Mouse (Mus musculus): ENCODE data around the gene Pbld2.

The Pbld2 gene

GRCm38 (mm10) chr10:63023749-63024579 lies at the start of gene Pbld2, which contains the start of gene Hnrnph3:
TSS of gene Pbld2 (plus strand) at chr10:63024315.
TSS of gene Hnrnph3 (minus strand) at chr10:63024217.
- DNase-seq (ENCODE audit: low spot score in 2 of 2) = peak; percentile 98

- DNase-seq (ENCODE audit: low spot score in 2 of 2) = no peak
These were observed 44.5 kb upstream of the Pbld2 start for GRCm38 (mm10) chr10:62979667-62980038.

GRCm38 (mm10) chr10:62980039-62980954 lies 43.8 kb upstream of the Pbld2 start, which contains the start of gene Rufy2:
TSS of gene Rufy2 (plus strand) at chr10:62980223.
- DNase-seq (ENCODE audit: low spot score in 2 of 2) = peak; percentile 87 to 91

GRCm38 (mm10) chr10:62984072-62984471 lies 40.0 kb upstream of the Pbld2 start:
- DNase-seq (ENCODE audit: low spot score in 2 of 2) = no peak

- DNase-seq (ENCODE audit: low spot score in 2 of 2) = no peak
These were observed 39.6 kb upstream of the Pbld2 start for GRCm38 (mm10) chr10:62984495-62984894.

GRCm38 (mm10) chr10:62987341-62987740 lies 36.8 kb upstream of the Pbld2 start:
- DNase-seq (ENCODE audit: low spot score in 2 of 2) = no peak

- DNase-seq (ENCODE audit: low spot score in 2 of 2) = no peak
These were observed 33.5 kb upstream of the Pbld2 start for GRCm38 (mm10) chr10:62990636-62991035.

- DNase-seq (ENCODE audit: low spot score in 2 of 2) = no peak
These were observed 30.1 kb upstream of the Pbld2 start for GRCm38 (mm10) chr10:62993991-62994390.

- no peak for DNase-seq (ENCODE audit: low spot score in 2 of 2)
These were observed 23.5 kb upstream of the Pbld2 start for GRCm38 (mm10) chr10:63000584-63000983.

- no peak for DNase-seq (ENCODE audit: low spot score in 2 of 2)
These were observed 20.9 kb upstream of the Pbld2 start for GRCm38 (mm10) chr10:63003252-63003651.

GRCm38 (mm10) chr10:63004556-63004955 lies 19.6 kb upstream of the Pbld2 start:
- DNase-seq (ENCODE audit: low spot score in 2 of 2) = no peak

- no peak for DNase-seq (ENCODE audit: low spot score in 2 of 2)
These were observed 15.9 kb upstream of the Pbld2 start for GRCm38 (mm10) chr10:63008193-63008592.

GRCm38 (mm10) chr10:63010268-63010667 lies 13.8 kb upstream of the Pbld2 start:
- no peak for DNase-seq (ENCODE audit: low spot score in 2 of 2)

GRCm38 (mm10) chr10:63011556-63011955 lies 12.6 kb upstream of the Pbld2 start:
- DNase-seq (ENCODE audit: low spot score in 2 of 2) = no peak

GRCm38 (mm10) chr10:63013476-63013875 lies 10.6 kb upstream of the Pbld2 start:
- DNase-seq (ENCODE audit: low spot score in 2 of 2) = no peak

- no peak for DNase-seq (ENCODE audit: low spot score in 2 of 2)
These were observed 9.9 kb upstream of the Pbld2 start for GRCm38 (mm10) chr10:63014168-63014567.

- no peak for DNase-seq (ENCODE audit: low spot score in 2 of 2)
These were observed 4.8 kb upstream of the Pbld2 start for GRCm38 (mm10) chr10:63019304-63019703.

- no peak for DNase-seq (ENCODE audit: low spot score in 2 of 2)
These were observed 2.4 kb upstream of the Pbld2 start for GRCm38 (mm10) chr10:63021702-63022101.

- DNase-seq (ENCODE audit: low spot score in 2 of 2) = no peak
These were observed 1.5 kb upstream of the Pbld2 start for GRCm38 (mm10) chr10:63022541-63023120.

- DNase-seq (ENCODE audit: low spot score in 2 of 2) = peak; percentile 52 to 56
These were observed 880 bp upstream of the Pbld2 start for GRCm38 (mm10) chr10:63023121-63023748.

- DNase-seq (ENCODE audit: low spot score in 2 of 2) = peak in 1 of 2 experiments; percentile 49
These were observed 430 bp downstream of the Pbld2 start for GRCm38 (mm10) chr10:63024580-63024910.

- DNase-seq (ENCODE audit: low spot score in 2 of 2) = no peak
These were observed 901 bp downstream of the Pbld2 start for GRCm38 (mm10) chr10:63025016-63025415.
